Mouse (Mus musculus): ENCODE measurements around the gene Cavin1. TPM values are rescaled to one million over a fixed set of nuclear protein-coding genes. Genes with fewer than 3 reads are reported as not detected.
A peak's percentile ranks its signal among the peaks of the same experiment; 100 is the strongest.

The Cavin1 gene
- total RNA-seq, 2 experiments from 2014 or later = 226 to 256 TPM

GRCm38 (mm10) chr11:100962371-100962911, 8.2 kb downstream of the Cavin1 start:
- intact Hi-C loops (cut with DNase I; ENCODE audit: low total_unique reads) = no loop called here
- DNase-seq = peak; percentile 71

DNA sequence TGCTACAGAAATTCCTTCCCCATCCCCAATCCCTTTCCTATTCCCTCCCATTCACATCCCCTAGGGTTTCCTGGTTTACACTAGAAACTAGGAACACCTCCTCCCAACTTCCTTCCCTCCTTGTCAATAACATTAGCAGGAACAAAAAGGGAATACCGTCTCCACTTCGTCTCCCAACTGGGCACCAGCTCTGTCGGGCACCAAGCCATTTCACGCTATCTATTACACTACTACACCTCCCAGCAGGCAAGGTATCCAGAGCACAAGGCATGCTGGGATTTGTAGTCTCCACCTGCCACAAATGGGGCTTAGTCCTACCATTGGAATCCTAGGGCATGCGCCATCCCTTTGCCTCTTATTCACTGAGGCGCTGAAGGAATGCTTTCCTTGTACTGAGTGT, 10.1 kb downstream of the Cavin1 start:
- intact Hi-C loops (cut with DNase I; ENCODE audit: low total_unique reads) = no loop called here
- DNase-seq = peak; percentile 85

DNA sequence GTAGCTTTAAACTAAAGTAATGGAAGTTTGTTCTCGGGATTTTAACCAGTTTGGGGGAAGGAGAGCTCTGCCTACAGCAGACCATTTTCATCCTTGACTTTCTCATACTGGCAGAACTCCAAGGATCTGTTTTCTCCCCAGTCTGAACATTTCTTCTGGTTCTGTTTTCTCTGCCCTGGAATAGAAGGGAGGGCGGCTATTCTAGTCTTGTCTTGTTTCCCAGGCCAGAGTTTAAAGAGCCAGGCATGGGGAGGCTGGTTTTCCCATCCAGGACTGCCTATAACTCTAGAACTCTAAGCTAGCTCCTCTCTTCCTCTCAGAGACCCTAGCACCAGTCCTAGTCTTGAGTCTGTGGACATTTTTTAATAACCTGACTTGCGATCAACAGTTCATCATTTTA, 10.9 kb downstream of the Cavin1 start:
- intact Hi-C loops (cut with DNase I; ENCODE audit: low total_unique reads) = loop anchor here (10.0 kb wide), 1 partner anchor 215 kb away; no protein-coding TSS in a partner anchor
- no peak for DNase-seq

DNA sequence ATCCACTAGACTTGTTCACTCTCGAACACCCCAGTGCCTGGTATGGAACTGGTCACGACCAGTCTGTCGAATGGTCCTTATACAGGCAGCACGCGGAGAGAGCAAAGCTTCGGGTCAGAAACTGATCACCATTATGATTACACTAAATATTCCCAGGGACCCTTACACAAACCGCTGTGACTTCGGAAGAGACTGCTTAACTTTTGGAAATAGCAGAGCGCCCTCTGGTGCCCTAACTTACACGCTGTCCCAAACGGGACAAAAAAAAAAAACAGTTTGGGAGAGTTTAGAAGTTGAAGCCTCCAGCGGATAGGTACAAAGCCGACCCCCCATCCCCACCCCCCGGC, 11.2 kb downstream of the Cavin1 start:
- intact Hi-C loops (cut with DNase I; ENCODE audit: low total_unique reads) = loop anchor here (10.0 kb wide), 1 partner anchor 215 kb away; no protein-coding TSS in a partner anchor
- peak; percentile 68 for DNase-seq

- intact Hi-C loops (cut with DNase I; ENCODE audit: low total_unique reads) = loop anchor here (10.0 kb wide), 1 partner anchor 214 kb away; no protein-coding TSS in a partner anchor
- DNase-seq = peak; percentile 39
Observed at GRCm38 (mm10) chr11:100958613-100959463, 11.8 kb downstream of the Cavin1 start.

GRCm38 (mm10) chr11:100957915-100958469, 12.7 kb downstream of the Cavin1 start:
- intact Hi-C loops (cut with DNase I; ENCODE audit: low total_unique reads) = loop anchor here (2.0 to 10.0 kb wide), 2 partner anchors 61 to 213 kb away; no protein-coding TSS in a partner anchor
- no peak for DNase-seq

DNA sequence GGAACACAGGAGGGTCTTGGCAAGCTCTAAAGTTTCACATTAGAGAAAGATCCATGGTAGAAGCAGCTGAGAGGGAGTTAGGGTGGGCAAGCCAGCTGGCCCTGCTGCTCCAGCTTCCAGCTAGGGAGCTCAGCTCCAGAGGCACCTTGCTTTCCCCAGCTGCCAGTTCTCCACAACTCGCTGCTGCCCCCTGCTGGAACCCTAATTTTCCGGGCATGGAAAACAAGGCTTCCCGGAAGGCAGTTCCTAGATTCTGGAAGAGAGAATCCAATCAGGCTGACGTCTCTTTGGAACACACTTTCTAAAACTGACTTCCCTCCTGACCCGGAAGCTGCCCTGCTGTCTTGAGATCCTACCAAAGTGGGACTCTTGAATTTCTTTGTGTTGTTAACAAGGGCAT, 13.4 kb downstream of the Cavin1 start:
- intact Hi-C loops (cut with DNase I; ENCODE audit: low total_unique reads) = loop anchor here (2.0 to 10.0 kb wide), 2 partner anchors 60 to 212 kb away; no protein-coding TSS in a partner anchor
- DNase-seq = peak; percentile 91

DNA sequence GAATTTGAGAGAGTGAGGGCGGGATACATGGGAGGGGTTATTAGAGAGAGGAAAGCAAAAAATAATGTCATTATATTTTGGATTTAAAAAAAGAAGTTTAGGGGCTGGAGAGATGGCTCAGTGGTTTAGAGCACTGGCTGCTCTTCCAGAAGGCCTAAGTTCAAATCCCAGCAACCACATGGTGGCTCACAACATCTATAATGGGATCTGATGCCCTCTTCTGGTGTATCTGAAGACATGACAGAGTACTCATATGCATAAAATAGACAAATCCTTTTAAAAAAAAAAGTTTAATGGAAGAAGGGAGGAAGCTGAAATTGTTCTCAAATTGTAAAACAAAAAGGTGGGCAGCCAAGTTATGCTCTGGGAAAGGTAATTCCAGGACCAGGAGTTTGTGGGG, 21.1 kb downstream of the Cavin1 start:
- no peak for DNase-seq
- intact Hi-C loops (cut with DNase I; ENCODE audit: low total_unique reads) = no loop called here

GRCm38 (mm10) chr11:100948317-100948716, 22.4 kb downstream of the Cavin1 start:
- no peak for DNase-seq
- intact Hi-C loops (cut with DNase I; ENCODE audit: low total_unique reads) = no loop called here

- intact Hi-C loops (cut with DNase I; ENCODE audit: low total_unique reads) = no loop called here
Observed at GRCm38 (mm10) chr11:100947548-100947947, 23.1 kb downstream of the Cavin1 start.

GRCm38 (mm10) chr11:100946862-100947261, 23.8 kb downstream of the Cavin1 start:
- intact Hi-C loops (cut with DNase I; ENCODE audit: low total_unique reads) = no loop called here
- DNase-seq = no peak

More at GRCm38 (mm10) chr11:100947548-100947947, 23.1 kb downstream of the Cavin1 start:
- no peak for DNase-seq

GRCm38 (mm10) chr11:100942388-100942787, 28.3 kb downstream of the Cavin1 start:
- intact Hi-C loops (cut with DNase I; ENCODE audit: low total_unique reads) = no loop called here
- DNase-seq = no peak

GRCm38 (mm10) chr11:100939512-100940151, 31.1 kb downstream of the Cavin1 start, which contains the start of gene Stat3:
TSS of gene Stat3 (minus strand) at chr11:100939540.
- DNase-seq = peak; percentile 99
- intact Hi-C loops (cut with DNase I; ENCODE audit: low total_unique reads) = no loop called here

- intact Hi-C loops (cut with DNase I; ENCODE audit: low total_unique reads) = no loop called here
- no peak for DNase-seq
Observed at GRCm38 (mm10) chr11:100938711-100939511, 31.8 kb downstream of the Cavin1 start.

- no peak for DNase-seq
- intact Hi-C loops (cut with DNase I; ENCODE audit: low total_unique reads) = no loop called here
Observed at GRCm38 (mm10) chr11:100938112-100938511, 32.6 kb downstream of the Cavin1 start.

GRCm38 (mm10) chr11:100937295-100937694, 33.4 kb downstream of the Cavin1 start:
- intact Hi-C loops (cut with DNase I; ENCODE audit: low total_unique reads) = no loop called here
- DNase-seq = no peak

- DNase-seq = no peak
- intact Hi-C loops (cut with DNase I; ENCODE audit: low total_unique reads) = no loop called here
Observed at GRCm38 (mm10) chr11:100935373-100936355, 35.0 kb downstream of the Cavin1 start.

Measured in gastrocnemius, postnatal 14 days (tissue).